Mouse (Mus musculus) embryonic facial prominence, embryonic 10.5 days (tissue): ENCODE results near the gene Odf3l2. TPM values are rescaled to one million over a fixed set of nuclear protein-coding genes. Genes with fewer than 3 reads are reported as not detected.
A peak's percentile ranks its signal among the peaks of the same experiment; 100 is the strongest.

Experiments used
- DNase-seq: peaks from one replicate; pipeline ENCODE4 v3.0.0-alpha.2; 2017; ENCODE audit warnings: low spot score
- H3K27ac ChIP-seq: fragments of 300-500 bp; sonication (generic); replicated peaks from 2 replicates; pipeline ENCODE4 v1.5.1; 2016; ENCODE audit warnings: mild to moderate bottlenecking
- H3K27me3 ChIP-seq: fragments of 300-500 bp; sonication (generic); replicated peaks from 2 replicates; pipeline ENCODE4 v1.6.1; 2016; ENCODE audit warnings: low read depth, mild to moderate bottlenecking; ENCODE audit not compliant: poor library complexity, severe bottlenecking
- H3K36me3 ChIP-seq: fragments of 300-500 bp; sonication (generic); replicated peaks from 2 replicates; pipeline ENCODE4 v1.6.1; 2016; ENCODE audit warnings: mild to moderate bottlenecking, moderate library complexity
- H3K4me1 ChIP-seq: fragments of 300-500 bp; sonication (generic); 2 replicates; pipeline ENCODE4 v1.6.1; 2016
- H3K4me3 ChIP-seq: fragments of 300-500 bp; sonication (generic); 2 replicates; pipeline ENCODE4 v1.5.1; 2016; ENCODE audit warnings: mild to moderate bottlenecking, moderate library complexity
- H3K9me3 ChIP-seq: fragments of 300-500 bp; sonication (generic); 2 replicates; pipeline ENCODE4 v1.6.1; 2016; ENCODE audit warnings: mild to moderate bottlenecking
- WGBS: fragments of 180-500 bp; shearing (Covaris S2); methylation state at CpG from one replicate; pipeline ENCODE4 v1.1.7; 2016; 5-methylcytosine and 5-hydroxymethylcytosine counted together
- polyA plus RNA-seq: library from polyadenylated mRNA; unstranded; fragments of >200 nt; fragmentation: Nextera tagmentation; extraction: Ambion mirVana; gene quantifications from 2 replicates; pipeline ENCODE4 v1.2.1, GENCODE M21; 2016

Odf3l2 gene
- polyA plus RNA-seq, 1 experiment from 2014 or later: not detected

DNA sequence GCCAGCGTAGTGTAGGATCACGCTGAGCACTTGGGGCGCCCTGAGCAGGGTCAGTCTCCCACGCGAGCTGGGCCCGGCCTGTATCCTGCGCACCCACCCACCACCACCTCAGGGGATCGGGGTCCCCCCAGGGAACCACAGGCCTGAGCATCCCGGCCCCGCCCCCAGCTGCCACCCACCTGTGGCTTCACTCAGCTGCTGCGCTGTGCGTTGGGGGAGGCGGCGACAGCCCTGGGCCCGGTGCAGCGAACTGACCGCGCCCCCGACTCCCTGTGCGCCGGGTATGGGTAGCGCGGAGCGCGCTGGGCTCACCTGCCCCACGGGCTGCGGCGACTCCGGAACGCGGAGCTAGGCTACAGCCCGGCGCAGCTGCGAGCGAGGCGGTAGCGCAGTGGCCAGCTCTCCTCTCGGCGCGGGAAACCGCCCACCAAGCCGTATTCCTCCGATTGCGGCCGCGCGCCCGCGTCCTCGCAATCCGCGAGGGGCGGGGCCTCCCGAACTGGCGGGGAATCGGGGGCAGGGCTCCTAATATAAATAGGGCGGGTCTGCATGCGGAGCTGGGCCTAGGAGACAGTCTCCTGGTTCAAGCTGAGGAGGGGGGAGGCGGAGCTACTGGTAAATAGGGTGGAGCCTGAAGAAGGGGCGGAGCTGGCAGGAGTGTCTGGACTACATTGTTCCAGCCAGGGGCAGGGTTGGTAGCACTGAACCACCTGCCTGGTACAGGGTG, 31.8 kb downstream of the Odf3l2 start, which contains the start of gene C2cd4c:
Gene C2cd4c, minus strand, starts transcription at position 448 of the 727 bp plus-strand sequence.
- Histone ChIP-seq H3K36me3 (no peaks in the 10 kb centered on the region), H3K27ac (peak within 1 kb of the TSS; percentile 76), H3K9me3 (no peaks in the 10 kb centered on the region), H3K27me3 (peaks cover 60% of the 10 kb centered on the region), H3K4me3 (peak within 1 kb of the TSS; percentile 72), H3K4me1 (peaks cover 33% of the 10 kb centered on the region)
- under 1% methylated on average over 60 of the region's 60 CpGs for WGBS
- peak; percentile 86 for DNase-seq

GRCm38 (mm10) chr10:79612192-79613135, 33.1 kb downstream of the Odf3l2 start:
- no peaks in the 10 kb centered on the region for H3K36me3 ChIP-seq
- 9% methylated on average over 51 of the region's 51 CpGs for WGBS
- H3K4me3 ChIP-seq: peak overlapping the region; percentile 72
- DNase-seq: peak; percentile 71
- peaks cover 33% of the 10 kb centered on the region for H3K4me1 ChIP-seq
- no peaks in the 10 kb centered on the region for H3K9me3 ChIP-seq
- H3K27ac ChIP-seq: peak overlapping the region; percentile 11; the same call in 1 of the 2 replicates
- peaks cover 65% of the 10 kb centered on the region for H3K27me3 ChIP-seq

- 36% methylated on average over 5 of the region's 5 CpGs for WGBS
- no peak overlapping the region for H3K4me3 ChIP-seq
- no peak for DNase-seq
Observed at GRCm38 (mm10) chr10:79611296-79611695, 34.2 kb downstream of the Odf3l2 start.

GRCm38 (mm10) chr10:79609276-79609675, 36.3 kb downstream of the Odf3l2 start:
- WGBS: 79% methylated on average over 3 of the region's 3 CpGs
- Histone ChIP-seq H3K4me1 (peaks cover 29% of the 10 kb centered on the region), H3K27me3 (peaks cover 60% of the 10 kb centered on the region), H3K36me3 (no peaks in the 10 kb centered on the region), H3K9me3 (no peaks in the 10 kb centered on the region), H3K27ac (no peak overlapping the region), H3K4me3 (no peak overlapping the region)
- no peak for DNase-seq

More at GRCm38 (mm10) chr10:79611296-79611695, 34.2 kb downstream of the Odf3l2 start:
- no peak overlapping the region for H3K27ac ChIP-seq
- H3K27me3 ChIP-seq: peaks cover 65% of the 10 kb centered on the region
- H3K4me1 ChIP-seq: peaks cover 33% of the 10 kb centered on the region
- no peaks in the 10 kb centered on the region for H3K36me3 ChIP-seq
- H3K9me3 ChIP-seq: no peaks in the 10 kb centered on the region

DNA sequence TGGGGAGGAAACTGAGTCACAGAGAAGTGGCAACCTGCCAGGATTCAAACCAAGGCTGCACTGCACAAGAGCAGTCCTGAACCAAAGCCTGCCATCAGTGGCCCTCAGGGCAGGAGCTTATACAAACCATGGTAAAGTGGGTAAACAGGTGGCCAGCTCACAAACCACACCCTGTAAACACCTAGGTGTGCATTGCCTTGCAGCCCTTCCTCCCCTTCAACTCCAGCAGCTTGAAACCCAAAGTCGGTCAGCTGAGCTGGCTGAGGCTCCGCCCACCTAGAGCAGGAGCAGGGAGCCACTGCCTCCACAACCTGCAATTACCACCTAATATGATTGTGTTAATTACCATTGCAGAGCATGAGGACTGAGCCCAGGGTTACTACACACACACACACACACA, 37.6 kb downstream of the Odf3l2 start:
- no peak overlapping the region for H3K27ac ChIP-seq
- H3K4me3 ChIP-seq: no peak overlapping the region
- H3K36me3 ChIP-seq: no peaks in the 10 kb centered on the region
- peaks cover 47% of the 10 kb centered on the region for H3K27me3 ChIP-seq
- DNase-seq: no peak
- 47% methylated on average over 2 of the region's 2 CpGs for WGBS
- H3K4me1 ChIP-seq: peaks cover 16% of the 10 kb centered on the region
- H3K9me3 ChIP-seq: no peaks in the 10 kb centered on the region

GRCm38 (mm10) chr10:79606537-79606936, 39.0 kb downstream of the Odf3l2 start:
- WGBS: 56% methylated on average over 4 of the region's 4 CpGs
- DNase-seq: no peak
- Histone ChIP-seq H3K4me1 (peaks cover 2% of the 10 kb centered on the region), H3K27ac (no peak overlapping the region), H3K36me3 (no peaks in the 10 kb centered on the region), H3K27me3 (peaks cover 33% of the 10 kb centered on the region), H3K4me3 (no peak overlapping the region), H3K9me3 (no peaks in the 10 kb centered on the region)

DNA sequence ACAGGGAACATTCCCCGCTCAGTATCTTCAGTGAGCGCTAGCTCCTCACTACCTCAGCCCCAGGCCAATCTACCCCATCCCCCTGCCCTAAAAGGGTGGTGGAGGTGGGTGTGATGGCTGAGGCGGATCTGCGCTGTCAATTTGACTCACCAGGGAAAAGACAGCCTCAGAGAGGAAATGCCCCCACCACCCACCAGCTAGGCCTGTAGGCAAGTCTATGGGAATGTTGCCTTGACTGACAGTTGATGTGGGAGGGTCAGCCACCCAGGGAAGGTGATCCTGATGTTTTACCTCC, 47.7 kb downstream of the Odf3l2 start:
- Histone ChIP-seq H3K36me3 (no peaks in the 10 kb centered on the region), H3K4me1 (0 out of 2 replicates have a peak, but pooled peaks cover 3% of the 10 kb centered on the region), H3K4me3 (no peak overlapping the region), H3K9me3 (no peaks in the 10 kb centered on the region), H3K27me3 (peaks cover 35% of the 10 kb centered on the region), H3K27ac (no peak overlapping the region)
- WGBS: 61% methylated on average over 4 of the region's 4 CpGs
- DNase-seq: no peak

- no peak for DNase-seq
Observed at GRCm38 (mm10) chr10:79597051-79597935, 48.2 kb downstream of the Odf3l2 start.

DNA sequence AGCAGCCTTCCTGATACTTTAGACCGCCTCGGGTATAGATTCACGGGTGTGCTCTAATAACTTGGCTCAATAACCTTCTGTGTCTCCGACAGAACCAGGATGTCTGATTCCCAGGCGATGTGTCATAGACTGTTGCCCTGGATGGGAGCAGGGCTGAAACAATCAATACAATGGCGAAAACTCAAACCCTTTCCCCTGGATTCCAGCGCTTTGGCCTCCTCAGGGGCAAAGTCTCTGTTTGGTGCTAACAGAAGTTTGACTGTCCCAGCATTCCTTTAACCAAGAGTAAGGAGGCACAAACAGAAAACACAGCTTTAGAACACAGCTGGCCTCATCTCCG, 50.0 kb downstream of the Odf3l2 start:
- WGBS: 61% methylated on average over 8 of the region's 8 CpGs

More at GRCm38 (mm10) chr10:79597051-79597935, 48.2 kb downstream of the Odf3l2 start:
- Histone ChIP-seq H3K27me3 (peaks cover 35% of the 10 kb centered on the region), H3K36me3 (no peaks in the 10 kb centered on the region), H3K9me3 (no peaks in the 10 kb centered on the region), H3K27ac (no peak overlapping the region), H3K4me3 (no peak overlapping the region), H3K4me1 (0 out of 2 replicates have a peak, but pooled peaks cover 3% of the 10 kb centered on the region)
- WGBS: 35% methylated on average over 13 of the region's 13 CpGs

GRCm38 (mm10) chr10:79594872-79595589, 50.5 kb downstream of the Odf3l2 start:
- peak; percentile 71 for DNase-seq
- Histone ChIP-seq H3K27me3 (peaks cover 35% of the 10 kb centered on the region), H3K36me3 (no peaks in the 10 kb centered on the region), H3K9me3 (no peaks in the 10 kb centered on the region), H3K4me3 (no peak overlapping the region), H3K4me1 (0 out of 2 replicates have a peak, but pooled peaks cover 3% of the 10 kb centered on the region), H3K27ac (no peak overlapping the region)
- 16% methylated on average over 17 of the region's 17 CpGs for WGBS

More for the DNA sequence above, 50.0 kb downstream of the Odf3l2 start:
- Histone ChIP-seq H3K9me3 (no peaks in the 10 kb centered on the region), H3K4me1 (0 out of 2 replicates have a peak, but pooled peaks cover 3% of the 10 kb centered on the region), H3K36me3 (no peaks in the 10 kb centered on the region), H3K27me3 (peaks cover 35% of the 10 kb centered on the region), H3K27ac (no peak overlapping the region), H3K4me3 (no peak overlapping the region)
- DNase-seq: no peak

- H3K36me3 ChIP-seq: no peaks in the 10 kb centered on the region
- DNase-seq: no peak
- whole genome bisulfite sequencing: 56% methylated on average over 6 of the region's 6 CpGs
- no peaks in the 10 kb centered on the region for H3K9me3 ChIP-seq
- H3K4me3 ChIP-seq: no peak overlapping the region
- peaks cover 35% of the 10 kb centered on the region for H3K27me3 ChIP-seq
- 0 out of 2 replicates have a peak, but pooled peaks cover 3% of the 10 kb centered on the region for H3K4me1 ChIP-seq
- H3K27ac ChIP-seq: no peak overlapping the region
Observed at GRCm38 (mm10) chr10:79594111-79594510, 51.4 kb downstream of the Odf3l2 start.
